Mouse (Mus musculus) ES-E14 (cell line): ENCODE measurements around the gene Klf5. TPM values are rescaled to one million over a fixed set of nuclear protein-coding genes. Genes with fewer than 3 reads are reported as not detected.

Experiments
- DNase-seq: peaks from one replicate; pipeline ENCODE4 v3.0.0-alpha.2; 2013; ENCODE audit warnings: low read depth, low spot score
- H3K27ac ChIP-seq: 2 replicates; pipeline ENCODE4 v1.5.1; 2012; ENCODE audit warnings: low read depth, mild to moderate bottlenecking, low read length, moderate library complexity, mixed read lengths; ENCODE audit not compliant: poor library complexity, insufficient read depth, severe bottlenecking
- H3K36me3 ChIP-seq: 2 replicates; pipeline ENCODE4 v1.6.1; 2012; ENCODE audit warnings: mild to moderate bottlenecking, low read length, moderate library complexity, mixed read lengths; ENCODE audit not compliant: control insufficient read depth, poor library complexity, insufficient read depth, severe bottlenecking
- H3K4me1 ChIP-seq, 2 experiments: fragments of 150-350 bp in 1 of 2; sonication (generic) in 1 of 2; 2 replicates each; pipeline ENCODE4 v1.6.1; 2012; ENCODE audit warnings: low read length in 2 of 2, mild to moderate bottlenecking in 1 of 2, mixed read lengths in 1 of 2; ENCODE audit not compliant: control insufficient read depth in 2 of 2, insufficient read depth in 2 of 2, poor library complexity in 1 of 2
- H3K4me3 ChIP-seq, 2 experiments: fragments of 150-350 bp in 1 of 2; sonication (generic) in 1 of 2; 2 replicates each; pipeline ENCODE4 v1.5.1; 2012; ENCODE audit warnings: low read length in 2 of 2, low read depth in 1 of 2, mild to moderate bottlenecking in 1 of 2, mixed read lengths in 1 of 2; ENCODE audit not compliant: insufficient read depth in 1 of 2, poor library complexity in 1 of 2, severe bottlenecking in 1 of 2
- H3K9ac ChIP-seq: 2 replicates; pipeline ENCODE4 v1.6.1; 2012; ENCODE audit warnings: low read depth, mild to moderate bottlenecking, low read length, mixed read lengths; ENCODE audit not compliant: poor library complexity, insufficient read depth, severe bottlenecking
- H3K9me3 ChIP-seq: fragments of 150-350 bp; sonication (generic); 2 replicates; pipeline ENCODE4 v1.6.1; 2012; ENCODE audit warnings: low read depth, mild to moderate bottlenecking, low read length; ENCODE audit not compliant: control insufficient read depth, insufficient read depth
- CHD2 ChIP-seq: IDR thresholded peaks from 2 replicates; pipeline ENCODE4 v1.6.1; 2014; ENCODE audit warnings: mild to moderate bottlenecking, low read depth, low read length, inconsistent platforms
- HCFC1 ChIP-seq: IDR thresholded peaks from 2 replicates; pipeline ENCODE4 v1.6.1; 2012; ENCODE audit warnings: low read length, inconsistent platforms, borderline replicate concordance; ENCODE audit not compliant: insufficient read depth
- MAFK ChIP-seq: IDR thresholded peaks from 2 replicates; pipeline ENCODE4 v1.6.1; 2014; ENCODE audit warnings: mild to moderate bottlenecking, low read depth, low read length, inconsistent platforms; ENCODE audit not compliant: insufficient read depth
- ZC3H11A ChIP-seq: IDR thresholded peaks from 2 replicates; pipeline ENCODE4 v1.6.1; 2012; ENCODE audit warnings: low read depth, mild to moderate bottlenecking, inconsistent platforms, low read length, borderline replicate concordance
- ZNF384 ChIP-seq: IDR thresholded peaks from 2 replicates; pipeline ENCODE4 v1.6.1; 2012; ENCODE audit warnings: low read depth, low read length, inconsistent platforms
- in situ Hi-C, 2 experiments: fragments of 600-800 bp; cut with MboI; formaldehyde crosslinking; loops; one replicate each; pipeline ENCODE4 v1.15.1; 2025; ENCODE audit warnings: low sequenced_read_pairs in 2 of 2, inconsistent platforms in 1 of 2; ENCODE audit not compliant: unreplicated experiment in 2 of 2
- total RNA-seq: library from RNA; depleted of rRNA; stranded (reverse); fragments of 300-350 nt; gene quantifications from 2 replicates; pipeline ENCODE4 v1.2.3, GENCODE M21; 2012; rRNA removed

Klf5 gene
- total RNA-seq, 1 experiment = 23.2 TPM

DNA sequence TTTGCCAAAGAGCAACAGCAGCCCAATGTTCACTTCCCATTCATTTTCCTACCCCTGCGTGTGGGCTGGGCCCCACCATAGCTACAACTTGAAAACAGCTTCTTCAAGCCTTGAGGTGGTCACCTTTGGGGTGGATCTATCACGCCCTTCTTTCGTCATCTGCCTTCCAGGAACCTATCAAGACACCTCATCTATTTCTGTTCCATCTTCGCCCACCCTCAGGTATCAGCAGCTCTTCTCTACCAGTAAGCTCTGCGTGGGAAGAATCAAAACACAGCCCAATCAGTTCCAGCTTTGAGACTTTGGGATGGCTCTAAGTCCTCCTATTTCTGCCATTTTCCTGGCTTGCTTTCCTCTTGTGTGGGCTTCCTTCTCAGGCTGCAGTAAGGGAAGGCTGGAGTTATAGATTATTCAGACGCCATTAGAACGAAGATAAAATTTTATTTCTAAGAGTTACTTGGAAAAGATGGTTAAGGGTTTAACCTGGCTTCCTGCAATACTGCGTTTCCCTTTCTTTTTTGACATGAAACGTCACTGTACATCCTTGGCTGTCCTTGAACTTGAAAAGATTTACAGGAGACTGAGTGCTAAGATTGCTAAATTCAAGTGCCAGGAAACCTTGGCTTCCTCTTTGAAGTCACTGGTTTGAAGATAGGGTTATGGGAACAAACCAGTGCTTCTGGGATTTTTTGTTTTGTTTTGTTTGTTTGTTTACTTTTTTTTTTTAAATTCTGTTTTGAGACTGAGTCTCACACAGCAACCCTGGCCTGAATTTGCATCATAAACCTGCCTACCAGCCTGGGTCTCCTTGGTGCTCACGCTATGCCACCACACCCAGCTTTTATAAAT is 56.5 kb downstream of the Klf5 start:
- Histone ChIP-seq H3K4me3 (no peak overlapping the region), H3K4me1 (peaks cover 5 to 16% of the 10 kb centered on the region in 2 experiments), H3K27ac (peak overlapping the region; percentile 81), H3K36me3 (no peaks in the 10 kb centered on the region), H3K9ac (no peak overlapping the region; the same call in 1 of the 2 replicates), H3K9me3 (no peaks in the 10 kb centered on the region)
- DNase-seq = no peak
- no peak for TF ChIP-seq CHD2
- TF ChIP-seq ZNF384 = 0 out of 2 replicates have a peak, but pooled peaks have one; percentile 43
- in situ Hi-C loops = no loop called here

DNA sequence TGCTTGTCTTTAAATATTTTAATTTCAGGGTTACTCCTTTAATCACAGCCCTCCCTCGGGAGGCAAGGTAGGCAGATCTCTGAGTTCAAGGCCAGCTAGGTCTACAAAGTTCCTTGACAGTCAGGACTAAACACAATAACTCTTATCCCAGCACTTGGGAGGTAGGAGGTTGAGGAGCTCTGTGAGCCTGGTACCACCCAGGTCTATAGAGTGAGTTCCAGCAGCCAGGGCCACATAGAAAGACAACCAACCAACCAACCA is 57.0 kb downstream of the Klf5 start:
- Histone ChIP-seq H3K4me3 (no peak overlapping the region), H3K36me3 (no peaks in the 10 kb centered on the region), H3K4me1 (peaks cover 5 to 16% of the 10 kb centered on the region in 2 experiments), H3K9ac (no peak overlapping the region), H3K27ac (peak overlapping the region; percentile 81; the same call in 1 of the 2 replicates), H3K9me3 (no peaks in the 10 kb centered on the region)
- DNase-seq = no peak
- TF ChIP-seq ZC3H11A = no peak
- no peak for TF ChIP-seq CHD2
- no peak for TF ChIP-seq HCFC1
- TF ChIP-seq ZNF384 = no peak
- TF ChIP-seq MAFK = no peak
- in situ Hi-C loops = no loop called here

DNA sequence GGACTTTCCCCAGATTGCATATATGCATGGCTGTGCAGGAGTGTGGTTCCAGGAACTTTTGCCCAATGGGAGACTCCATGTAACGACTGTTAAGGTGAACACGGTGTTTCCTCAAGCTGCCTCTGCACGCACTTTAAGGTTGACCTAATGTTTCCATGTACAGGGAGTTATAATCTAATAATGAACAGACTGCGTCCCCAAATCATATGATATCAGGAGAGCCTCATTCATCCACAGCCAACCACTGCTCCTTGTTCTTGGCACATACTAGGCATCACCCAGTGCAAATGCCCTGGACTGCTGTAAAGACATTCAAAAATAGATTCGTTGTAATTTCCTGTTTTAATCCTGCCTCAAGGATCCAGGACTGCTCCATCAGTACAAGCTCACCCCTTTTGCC is 64.5 kb downstream of the Klf5 start:
- no peak overlapping the region for H3K4me3 ChIP-seq
- TF ChIP-seq CHD2 (no peak), ZC3H11A (no peak), ZNF384 (no peak), HCFC1 (no peak), MAFK (no peak)
- peaks cover 2 to 3% of the 10 kb centered on the region in 2 experiments; a peak in 1 of 4 replicates for H3K4me1 ChIP-seq
- H3K9me3 ChIP-seq = no peaks in the 10 kb centered on the region
- H3K36me3 ChIP-seq = no peaks in the 10 kb centered on the region
- in situ Hi-C loops = no loop called here
- H3K9ac ChIP-seq = no peak overlapping the region
- no peak overlapping the region for H3K27ac ChIP-seq
- DNase-seq = no peak

DNA sequence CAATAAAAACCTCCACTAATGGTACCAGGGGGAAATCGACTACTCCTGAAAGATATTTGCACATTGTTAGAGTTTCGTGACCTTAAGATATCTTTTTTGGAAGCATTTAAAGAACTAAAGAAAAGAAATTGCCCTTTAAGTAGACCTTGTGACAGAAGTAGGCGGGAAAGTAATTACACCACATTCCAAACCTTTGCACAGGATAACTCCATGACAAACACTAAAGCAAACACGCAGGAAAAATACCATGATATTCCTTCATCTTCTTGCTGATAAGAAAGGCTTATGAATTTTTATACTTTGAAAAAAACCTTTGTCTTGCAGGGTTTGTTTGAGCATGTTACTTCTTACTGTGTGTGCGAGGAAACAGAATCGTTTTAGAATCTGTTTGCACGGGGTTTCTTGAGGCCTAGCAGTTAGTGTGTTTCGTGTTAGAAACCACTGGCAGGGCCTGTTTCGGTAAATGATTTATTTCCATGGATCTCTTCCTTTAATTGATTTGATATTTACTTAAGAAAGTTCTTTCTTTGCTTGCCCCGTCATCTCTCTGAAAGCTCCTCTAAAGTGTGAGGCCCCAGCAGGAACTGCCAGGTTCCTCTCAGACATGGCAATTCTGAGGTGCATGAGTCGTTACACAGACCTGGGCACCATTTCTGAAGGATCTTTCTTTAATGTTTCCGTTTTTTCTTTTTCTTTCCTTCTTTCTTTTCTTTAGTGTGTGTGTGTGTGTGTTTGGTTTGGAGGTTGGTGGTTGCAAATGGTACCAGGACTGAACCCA is 65.7 kb downstream of the Klf5 start:
- no peak overlapping the region for H3K9ac ChIP-seq
- no peaks in the 10 kb centered on the region for H3K9me3 ChIP-seq
- no peak for TF ChIP-seq MAFK
- no peak for TF ChIP-seq ZC3H11A
- TF ChIP-seq CHD2 = no peak
- no peak for TF ChIP-seq HCFC1
- no peak for TF ChIP-seq ZNF384
- in situ Hi-C loops = no loop called here
- H3K27ac ChIP-seq = no peak overlapping the region
- no peak overlapping the region for H3K4me3 ChIP-seq
- H3K4me1 ChIP-seq = peaks cover 2 to 3% of the 10 kb centered on the region in 2 experiments; a peak in 1 of 4 replicates
- H3K36me3 ChIP-seq = no peaks in the 10 kb centered on the region
- no peak for DNase-seq

Other genes starting within 250 kb of the Klf5 start
- 12.9 and 15.5 TPM in 2 replicates for gene Pibf1, start 199.3 kb upstream of the Klf5 start, total RNA-seq
- 42.4 and 45.2 TPM in 2 replicates for gene Dis3, start 198.9 kb upstream of the Klf5 start, total RNA-seq